Mouse (Mus musculus) forebrain, embryonic 16.5 days (tissue): ENCODE results near the gene Fras1. TPM values are rescaled to one million over a fixed set of nuclear protein-coding genes. Genes with fewer than 3 reads are reported as not detected.

Experiments
- ATAC-seq: fragments of 200-750 bp; cut with Nextera tagmentation; 2 replicates; pipeline ENCODE4 v1.8.0; 2017; ENCODE audit warnings: mild to moderate bottlenecking, moderate library complexity
- H3K27ac ChIP-seq: fragments of 300-500 bp; sonication (generic); 2 replicates; pipeline ENCODE4 v1.5.1; 2014; ENCODE audit warnings: low read length, control low read depth
- H3K27me3 ChIP-seq: fragments of 300-500 bp; sonication (generic); replicated peaks from 2 replicates; pipeline ENCODE4 v1.6.1; 2014; ENCODE audit warnings: low read length; ENCODE audit not compliant: control insufficient read depth, insufficient read depth
- H3K36me3 ChIP-seq: fragments of 300-500 bp; sonication (generic); 2 replicates; pipeline ENCODE4 v1.6.1; 2014; ENCODE audit not compliant: control insufficient read depth, insufficient read depth
- H3K4me1 ChIP-seq: fragments of 300-500 bp; sonication (generic); replicated peaks from 2 replicates; pipeline ENCODE4 v1.6.1; 2014; ENCODE audit warnings: low read length; ENCODE audit not compliant: control insufficient read depth, insufficient read depth
- H3K4me2 ChIP-seq: fragments of 300-500 bp; sonication (generic); 2 replicates; pipeline ENCODE4 v1.6.1; 2014; ENCODE audit warnings: mild to moderate bottlenecking, low read length, control low read depth
- H3K4me3 ChIP-seq: fragments of 300-500 bp; sonication (generic); replicated peaks from 2 replicates; pipeline ENCODE4 v1.5.1; 2014; ENCODE audit warnings: mild to moderate bottlenecking, low read length, control low read depth
- H3K9ac ChIP-seq: fragments of 300-500 bp; sonication (generic); replicated peaks from 2 replicates; pipeline ENCODE4 v1.6.1; 2014; ENCODE audit warnings: low read depth, low read length, control low read depth
- H3K9me3 ChIP-seq: fragments of 300-500 bp; sonication (generic); 2 replicates; pipeline ENCODE4 v1.6.1; 2016; ENCODE audit warnings: low read length; ENCODE audit not compliant: control insufficient read depth
- WGBS: fragments of 180-500 bp; shearing (Covaris S2); extraction: QIAGEN DNeasy Blood & Tissue Kit; methylation state at CpG from one replicate; pipeline ENCODE4 v1.1.7; 2014; 5-methylcytosine and 5-hydroxymethylcytosine counted together
- polyA plus RNA-seq: library from polyadenylated mRNA; unstranded; fragments of >200 nt; fragmentation: Nextera tagmentation; extraction: Ambion mirVana; gene quantifications from 2 replicates; pipeline ENCODE4 v1.2.1, GENCODE M21; 2015

Gene Fras1
- polyA plus RNA-seq, 1 experiment from 2014 or later, result 3.4 TPM

DNA sequence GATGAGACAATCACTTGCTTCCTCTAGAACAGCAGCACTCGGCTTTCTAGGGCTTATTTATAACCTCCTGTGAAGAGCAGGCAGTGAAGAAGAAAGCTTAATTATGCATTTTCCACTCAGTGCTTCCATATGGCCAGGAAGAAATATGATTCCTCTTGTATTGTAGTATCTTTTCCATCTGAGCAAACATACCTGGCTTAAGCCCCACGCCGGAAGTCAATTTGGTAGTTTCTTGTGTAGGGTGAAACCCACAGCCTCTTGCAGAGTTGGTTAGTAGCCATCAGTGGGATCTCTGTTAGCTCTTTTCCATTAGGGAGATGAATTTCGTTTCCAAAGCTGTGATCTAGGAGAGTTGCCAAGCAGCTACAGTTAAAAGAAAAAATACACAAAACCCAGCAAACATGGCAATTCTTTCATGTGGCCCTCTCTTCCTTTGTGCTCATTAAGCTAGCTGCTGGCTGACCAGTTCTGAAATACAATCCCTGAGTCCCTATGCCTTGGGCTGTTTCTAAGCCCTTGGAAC lies 83.7 kb downstream of the Fras1 start:
- no peak overlapping the region for H3K4me3 ChIP-seq
- H3K9ac ChIP-seq, result no peak overlapping the region
- no peaks in the 10 kb centered on the region for H3K27me3 ChIP-seq
- no peak overlapping the region for H3K4me2 ChIP-seq
- ATAC-seq, result peak; percentile 72; the same call in 1 of the 2 replicates
- no peaks in the 10 kb centered on the region for H3K36me3 ChIP-seq
- H3K4me1 ChIP-seq, result peaks cover 6% of the 10 kb centered on the region; the same call in 1 of the 2 replicates
- H3K9me3 ChIP-seq, result no peaks in the 10 kb centered on the region
- H3K27ac ChIP-seq, result no peak overlapping the region
- WGBS, result 42% methylated on average over 4 of the region's 4 CpGs

DNA sequence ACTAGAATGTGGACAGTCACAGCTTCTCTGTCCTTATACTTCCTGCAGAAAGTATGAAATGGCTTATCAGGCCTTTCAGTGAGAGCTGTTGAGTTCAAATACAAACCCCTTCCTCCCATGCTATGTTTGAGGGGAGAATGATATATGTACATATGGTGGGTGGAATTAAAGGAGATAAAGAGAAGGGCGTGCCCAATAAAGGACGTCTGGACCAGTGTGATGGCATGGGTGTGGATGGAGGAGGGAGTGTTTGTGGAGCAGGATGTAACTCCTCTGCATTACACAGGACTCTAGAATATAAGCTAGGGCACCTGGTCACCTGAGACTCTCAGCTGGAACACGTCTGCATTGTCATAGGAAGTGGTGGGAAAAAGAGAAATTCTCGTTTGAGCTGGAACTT lies 85.8 kb downstream of the Fras1 start:
- no peaks in the 10 kb centered on the region for H3K27me3 ChIP-seq
- WGBS, result 93% methylated on average over 4 of the region's 4 CpGs
- H3K4me1 ChIP-seq, result peaks cover 6% of the 10 kb centered on the region; the same call in 1 of the 2 replicates
- H3K4me3 ChIP-seq, result no peak overlapping the region
- no peak for ATAC-seq
- H3K4me2 ChIP-seq, result no peak overlapping the region
- no peaks in the 10 kb centered on the region for H3K36me3 ChIP-seq
- H3K9ac ChIP-seq, result no peak overlapping the region
- no peak overlapping the region for H3K27ac ChIP-seq
- H3K9me3 ChIP-seq, result no peaks in the 10 kb centered on the region

DNA sequence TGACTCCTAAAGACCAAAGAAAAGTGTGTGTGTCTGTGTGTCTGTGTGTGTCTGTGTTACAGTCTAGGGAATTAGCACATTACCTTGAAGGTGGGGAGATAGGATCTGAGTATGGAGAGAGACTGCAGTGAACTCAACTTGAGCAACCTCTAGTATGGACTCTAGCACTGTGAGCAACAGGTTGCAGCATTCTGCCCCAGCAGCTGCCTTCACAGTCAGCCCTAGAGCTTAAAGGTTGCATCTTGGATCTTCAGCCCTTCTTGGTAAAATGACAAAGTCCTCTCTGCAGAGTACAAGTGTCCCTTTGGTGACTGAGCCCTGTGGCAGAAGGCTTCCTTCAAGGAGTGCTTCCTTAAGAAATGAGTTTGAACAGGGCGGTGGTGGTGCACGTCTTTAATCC lies 88.4 kb downstream of the Fras1 start:
- no peak overlapping the region for H3K9ac ChIP-seq
- H3K4me3 ChIP-seq, result no peak overlapping the region
- no peak for ATAC-seq
- H3K9me3 ChIP-seq, result no peaks in the 10 kb centered on the region
- H3K4me1 ChIP-seq, result peaks cover 6% of the 10 kb centered on the region; the same call in 1 of the 2 replicates
- 97% methylated on average over 2 of the region's 2 CpGs for WGBS
- H3K36me3 ChIP-seq, result no peaks in the 10 kb centered on the region
- H3K4me2 ChIP-seq, result no peak overlapping the region
- no peak overlapping the region for H3K27ac ChIP-seq
- H3K27me3 ChIP-seq, result no peaks in the 10 kb centered on the region

DNA sequence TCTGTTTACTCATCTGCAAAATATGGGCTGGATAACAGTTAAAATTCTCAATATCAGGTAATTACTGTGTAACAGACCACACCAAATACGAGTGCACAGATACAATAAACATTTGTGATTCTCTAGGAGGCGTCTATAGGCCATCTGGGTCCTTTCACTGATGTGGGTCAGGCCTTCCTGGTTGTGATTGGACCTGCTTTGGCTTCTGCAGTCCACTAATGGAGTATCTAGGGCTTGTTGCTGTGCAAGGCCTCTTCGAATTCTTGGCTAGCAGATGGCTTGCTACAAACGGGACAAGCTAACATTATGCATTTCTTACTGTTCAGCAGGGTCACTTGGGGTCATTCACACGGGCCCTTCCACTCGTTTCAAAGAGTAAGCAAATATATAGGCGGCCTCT lies 92.7 kb downstream of the Fras1 start:
- H3K27me3 ChIP-seq, result no peaks in the 10 kb centered on the region
- H3K9me3 ChIP-seq, result no peaks in the 10 kb centered on the region
- H3K36me3 ChIP-seq, result no peaks in the 10 kb centered on the region
- H3K4me1 ChIP-seq, result no peaks in the 10 kb centered on the region
- no peak overlapping the region for H3K4me2 ChIP-seq
- H3K4me3 ChIP-seq, result no peak overlapping the region
- H3K27ac ChIP-seq, result no peak overlapping the region
- 70% methylated on average over 7 of the region's 7 CpGs for WGBS
- H3K9ac ChIP-seq, result no peak overlapping the region
- ATAC-seq, result no peak

DNA sequence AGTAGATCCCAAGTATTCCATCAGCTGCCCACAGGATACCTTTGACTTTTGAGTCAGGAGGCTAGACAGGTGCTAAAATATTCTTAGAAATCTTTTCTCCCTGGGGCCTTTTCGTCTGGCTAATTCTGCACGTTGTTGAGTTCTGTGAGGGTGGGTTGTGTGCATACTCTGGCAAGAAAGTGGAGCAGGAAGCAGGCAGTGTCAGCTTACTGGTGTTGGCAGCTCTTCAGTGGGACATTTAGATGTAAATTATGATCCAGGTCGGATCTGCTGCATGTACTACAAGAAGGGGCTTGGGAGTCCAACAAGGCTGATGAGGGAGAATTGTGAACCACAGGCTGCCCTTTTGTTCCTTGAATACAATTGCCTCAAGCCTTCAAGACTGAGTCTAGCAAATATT lies 98.2 kb downstream of the Fras1 start:
- H3K4me1 ChIP-seq, result no peaks in the 10 kb centered on the region
- no peak overlapping the region for H3K9ac ChIP-seq
- no peak overlapping the region for H3K4me2 ChIP-seq
- no peak for ATAC-seq
- H3K4me3 ChIP-seq, result no peak overlapping the region
- H3K36me3 ChIP-seq, result no peaks in the 10 kb centered on the region
- no peaks in the 10 kb centered on the region for H3K27me3 ChIP-seq
- no peaks in the 10 kb centered on the region for H3K9me3 ChIP-seq
- H3K27ac ChIP-seq, result no peak overlapping the region
- 31% methylated on average over 3 of the region's 3 CpGs for WGBS

DNA sequence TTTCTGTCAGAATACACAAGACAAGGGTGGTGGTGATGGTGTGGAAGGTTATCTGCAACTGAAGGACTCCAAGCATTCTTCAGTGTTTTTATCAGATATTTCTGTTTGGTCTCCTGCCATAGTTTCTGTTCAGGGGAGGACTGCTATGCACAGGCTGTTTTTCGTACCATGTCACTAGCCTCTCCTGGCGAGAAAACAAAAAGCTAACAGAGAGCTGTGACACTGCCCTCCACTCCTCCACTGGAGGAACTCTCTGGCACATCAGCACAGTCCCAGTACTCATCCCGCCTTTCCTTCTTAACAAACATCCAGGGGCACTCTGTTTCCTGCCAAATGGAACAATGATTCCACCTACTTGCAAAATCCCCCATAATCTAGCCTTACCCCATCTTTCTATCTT lies 101.7 kb downstream of the Fras1 start:
- Histone ChIP-seq H3K36me3 (no peaks in the 10 kb centered on the region), H3K27me3 (no peaks in the 10 kb centered on the region), H3K9ac (no peak overlapping the region), H3K4me3 (no peak overlapping the region), H3K9me3 (no peaks in the 10 kb centered on the region), H3K4me1 (no peaks in the 10 kb centered on the region), H3K27ac (no peak overlapping the region), H3K4me2 (no peak overlapping the region)
- 83% methylated on average over 3 of the region's 3 CpGs for WGBS
- no peak for ATAC-seq

DNA sequence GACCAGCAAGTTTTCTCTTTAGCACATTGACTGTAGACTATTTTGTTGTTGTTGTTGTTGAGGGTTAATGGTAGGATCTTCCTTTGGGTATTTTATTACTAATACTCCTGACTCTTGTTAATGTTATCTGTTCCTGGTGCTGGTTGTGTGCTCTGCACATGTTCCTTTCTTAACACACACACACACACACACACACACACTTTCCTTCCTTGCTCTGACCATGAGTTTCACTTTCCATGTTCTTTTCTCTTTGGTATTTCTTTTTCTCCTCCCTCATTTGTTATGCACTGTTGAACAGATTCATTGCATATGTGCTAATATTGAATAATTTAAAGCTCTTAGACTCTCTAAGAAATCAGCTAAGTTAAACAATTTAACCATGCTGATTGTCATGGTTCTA lies 105.2 kb downstream of the Fras1 start:
- H3K9me3 ChIP-seq, result no peaks in the 10 kb centered on the region

DNA sequence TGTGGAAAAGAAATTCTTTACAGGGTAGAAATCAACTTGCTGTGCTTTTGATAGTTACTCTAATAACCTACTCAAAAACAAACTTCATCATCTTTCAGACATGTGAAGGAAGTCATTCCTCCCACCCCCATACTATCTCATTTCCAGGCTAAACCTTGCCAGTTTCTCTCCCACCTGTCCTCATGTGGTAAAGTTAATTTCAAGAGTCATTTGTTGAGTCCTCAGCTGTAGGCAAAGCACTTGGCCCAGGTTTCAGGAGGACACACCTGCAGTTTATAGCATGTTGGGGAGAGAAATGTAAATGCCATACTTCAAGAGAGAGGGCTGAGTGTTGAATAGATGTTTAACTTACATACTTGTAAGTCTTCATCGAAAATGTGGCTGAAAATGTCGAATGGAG lies 107.4 kb downstream of the Fras1 start:
- WGBS, result 100% methylated on average over 2 of the region's 2 CpGs
- Histone ChIP-seq H3K27me3 (no peaks in the 10 kb centered on the region), H3K27ac (no peak overlapping the region), H3K36me3 (no peaks in the 10 kb centered on the region), H3K9ac (no peak overlapping the region), H3K4me1 (no peaks in the 10 kb centered on the region), H3K4me3 (no peak overlapping the region), H3K4me2 (no peak overlapping the region), H3K9me3 (no peaks in the 10 kb centered on the region)
- ATAC-seq, result no peak

More for the DNA sequence above, 105.2 kb downstream of the Fras1 start:
- Histone ChIP-seq H3K9ac (no peak overlapping the region), H3K4me3 (no peak overlapping the region), H3K27ac (no peak overlapping the region), H3K36me3 (no peaks in the 10 kb centered on the region), H3K4me1 (no peaks in the 10 kb centered on the region), H3K27me3 (no peaks in the 10 kb centered on the region), H3K4me2 (no peak overlapping the region)
- no peak for ATAC-seq

DNA sequence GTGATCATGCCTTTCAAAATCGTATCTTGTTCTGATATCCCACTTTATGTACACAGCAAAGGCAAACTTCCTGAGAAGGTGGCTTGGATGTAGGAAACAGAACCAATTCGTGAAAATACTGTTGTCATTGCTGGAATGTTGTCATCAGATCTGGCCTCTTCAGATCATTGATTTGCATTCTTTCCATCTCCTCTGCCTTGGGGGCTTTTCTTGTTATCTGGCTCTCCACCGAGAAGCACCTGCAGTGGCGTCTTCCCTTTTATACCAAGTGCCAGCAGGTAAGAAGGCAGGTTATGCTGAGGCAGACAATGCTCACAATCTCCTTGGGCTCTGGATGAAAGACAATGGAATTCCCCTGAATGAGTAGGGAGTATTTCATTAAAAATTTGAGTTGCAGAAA lies 108.3 kb downstream of the Fras1 start:
- ATAC-seq, result no peak
- no peaks in the 10 kb centered on the region for H3K4me1 ChIP-seq
- no peaks in the 10 kb centered on the region for H3K9me3 ChIP-seq
- H3K27ac ChIP-seq, result no peak overlapping the region
- 84% methylated on average over 4 of the region's 4 CpGs for WGBS
- no peaks in the 10 kb centered on the region for H3K27me3 ChIP-seq
- no peaks in the 10 kb centered on the region for H3K36me3 ChIP-seq
- no peak overlapping the region for H3K4me3 ChIP-seq
- no peak overlapping the region for H3K4me2 ChIP-seq
- no peak overlapping the region for H3K9ac ChIP-seq

DNA sequence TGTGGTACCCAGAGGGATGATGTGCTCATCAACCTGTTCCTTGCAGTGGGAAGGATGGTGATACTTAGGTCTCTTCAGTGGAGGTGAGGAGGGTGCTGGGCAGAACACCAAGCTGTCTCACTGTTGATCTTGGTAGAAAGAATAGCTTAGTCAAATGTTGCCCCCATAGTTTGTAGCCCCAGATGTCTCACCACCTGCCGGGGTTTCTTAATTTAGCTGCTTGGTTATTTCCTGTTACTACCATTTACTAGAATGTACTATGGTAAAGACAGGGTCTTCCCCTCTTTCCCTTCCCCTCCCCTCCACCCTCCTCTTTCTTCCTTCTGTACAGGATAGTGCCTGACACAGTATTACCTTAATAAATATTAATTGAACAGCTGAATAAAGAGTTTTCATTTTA lies 118.7 kb downstream of the Fras1 start:
- no peaks in the 10 kb centered on the region for H3K27me3 ChIP-seq
- H3K9me3 ChIP-seq, result no peaks in the 10 kb centered on the region
- no peaks in the 10 kb centered on the region for H3K36me3 ChIP-seq
- no peaks in the 10 kb centered on the region for H3K4me1 ChIP-seq
- no peak for ATAC-seq
- H3K9ac ChIP-seq, result no peak overlapping the region
- no peak overlapping the region for H3K27ac ChIP-seq
- no peak overlapping the region for H3K4me2 ChIP-seq
- no peak overlapping the region for H3K4me3 ChIP-seq
- 95% methylated on average over 1 of the region's 1 CpGs for WGBS
